Mouse (Mus musculus): ENCODE data around the gene Cgn. TPM values are rescaled to one million over a fixed set of nuclear protein-coding genes. Genes with fewer than 3 reads are reported as not detected.
A peak's percentile ranks its signal among the peaks of the same experiment; 100 is the strongest.

Gene Cgn
- polyA plus RNA-seq, 1 experiment from 2014 or later: 4.3 TPM

- WGBS: 83% methylated on average over 4 of the region's 4 CpGs
- Histone ChIP-seq H3K4me1 (no peaks in the 10 kb centered on the region), H3K36me3 (no peaks in the 10 kb centered on the region)
Measured at GRCm38 (mm10) chr3:94814063-94814462, 27.8 kb upstream of the Cgn start.

GRCm38 (mm10) chr3:94813651-94814050 lies 27.4 kb upstream of the Cgn start:
- Histone ChIP-seq H3K27me3 (replicated peaks) (no peaks in the 10 kb centered on the region), H3K4me3 (no peak overlapping the region), H3K9me3 (no peaks in the 10 kb centered on the region), H3K36me3 (no peaks in the 10 kb centered on the region), H3K4me1 (no peaks in the 10 kb centered on the region), H3K4me2 (replicated peaks) (no peak overlapping the region), H3K27ac (no peak overlapping the region), H3K9ac (no peak overlapping the region)
- 85% methylated on average over 3 of the region's 3 CpGs for WGBS
- ATAC-seq (ENCODE audit: low FRiP score, low read depth): no peak

More at GRCm38 (mm10) chr3:94814063-94814462, 27.8 kb upstream of the Cgn start:
- ATAC-seq (ENCODE audit: low FRiP score, low read depth): no peak
- Histone ChIP-seq H3K27me3 (replicated peaks) (no peaks in the 10 kb centered on the region), H3K4me2 (replicated peaks) (no peak overlapping the region), H3K9ac (no peak overlapping the region), H3K4me3 (no peak overlapping the region), H3K9me3 (no peaks in the 10 kb centered on the region), H3K27ac (no peak overlapping the region)

DNA sequence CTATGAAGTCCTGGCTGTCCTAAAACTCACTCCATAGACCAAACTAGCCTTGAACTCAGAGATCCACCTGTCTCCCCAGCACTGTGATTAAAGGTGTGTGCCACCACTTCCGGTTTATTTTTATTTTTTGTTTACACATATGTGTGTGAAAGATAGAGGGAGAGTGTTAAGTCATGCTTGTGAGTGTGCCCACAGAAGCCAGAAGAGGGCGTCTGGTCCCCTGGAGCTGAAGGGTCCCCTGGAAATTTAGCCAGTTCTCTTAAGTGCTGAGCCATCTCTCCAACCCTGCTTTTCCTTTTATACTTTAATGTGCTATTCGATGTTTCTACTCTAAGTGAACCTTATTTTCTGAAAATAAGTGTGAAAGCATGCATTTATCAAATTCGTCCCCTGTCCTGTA lies 25.3 kb upstream of the Cgn start:
- no peak overlapping the region for H3K9ac ChIP-seq
- no peaks in the 10 kb centered on the region for H3K36me3 ChIP-seq
- no peak overlapping the region for H3K4me3 ChIP-seq
- no peaks in the 10 kb centered on the region for H3K4me1 ChIP-seq
- H3K9me3 ChIP-seq: no peaks in the 10 kb centered on the region
- H3K4me2 ChIP-seq (replicated peaks): no peak overlapping the region
- ATAC-seq (ENCODE audit: low FRiP score, low read depth): no peak
- 17% methylated on average over 4 of the region's 4 CpGs for WGBS
- H3K27me3 ChIP-seq (replicated peaks): no peaks in the 10 kb centered on the region
- no peak overlapping the region for H3K27ac ChIP-seq

DNA sequence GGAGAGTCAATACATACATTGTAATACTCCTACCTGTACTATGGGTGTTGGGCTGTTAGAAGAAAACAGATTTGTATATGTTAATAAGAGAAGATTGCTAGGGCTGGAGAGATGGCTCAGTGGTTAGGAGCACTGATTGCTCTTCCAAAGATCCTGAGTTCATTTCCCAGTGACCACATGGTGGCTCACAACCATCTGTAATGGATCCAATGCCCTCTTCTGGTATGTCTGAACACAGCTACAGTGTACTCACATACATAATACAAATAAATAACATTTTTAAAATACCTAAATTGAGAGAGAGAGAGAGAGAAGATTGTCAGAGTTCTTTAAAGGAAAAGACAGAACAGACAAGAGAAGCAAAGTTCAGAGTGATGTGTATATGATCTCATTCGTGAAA lies 22.0 kb upstream of the Cgn start:
- H3K27me3 ChIP-seq (replicated peaks): no peaks in the 10 kb centered on the region
- H3K9ac ChIP-seq: no peak overlapping the region
- H3K4me3 ChIP-seq: no peak overlapping the region
- 0 out of 2 replicates have a peak, but pooled peaks cover 5% of the 10 kb centered on the region for H3K4me1 ChIP-seq
- WGBS: 85% methylated on average over 1 of the region's 1 CpGs
- no peak for ATAC-seq (ENCODE audit: low FRiP score, low read depth)
- no peaks in the 10 kb centered on the region for H3K9me3 ChIP-seq
- no peak overlapping the region for H3K4me2 ChIP-seq (replicated peaks)
- no peak overlapping the region for H3K27ac ChIP-seq
- H3K36me3 ChIP-seq: no peaks in the 10 kb centered on the region

GRCm38 (mm10) chr3:94804976-94805375 lies 18.7 kb upstream of the Cgn start:
- Histone ChIP-seq H3K9me3 (no peaks in the 10 kb centered on the region), H3K9ac (no peak overlapping the region), H3K4me1 (0 out of 2 replicates have a peak, but pooled peaks cover 5% of the 10 kb centered on the region), H3K4me2 (replicated peaks) (no peak overlapping the region), H3K27ac (no peak overlapping the region), H3K27me3 (replicated peaks) (no peaks in the 10 kb centered on the region), H3K4me3 (no peak overlapping the region), H3K36me3 (no peaks in the 10 kb centered on the region)
- WGBS: 85% methylated on average over 4 of the region's 4 CpGs
- ATAC-seq (ENCODE audit: low FRiP score, low read depth): no peak

GRCm38 (mm10) chr3:94804146-94804545 lies 17.9 kb upstream of the Cgn start:
- 7% methylated on average over 10 of the region's 10 CpGs for whole genome bisulfite sequencing
- H3K4me3 ChIP-seq: no peak overlapping the region
- no peaks in the 10 kb centered on the region for H3K36me3 ChIP-seq
- H3K27ac ChIP-seq: no peak overlapping the region
- H3K9ac ChIP-seq: no peak overlapping the region
- 0 out of 2 replicates have a peak overlapping the region, but pooled peaks have one; percentile 7 for H3K4me2 ChIP-seq (replicated peaks)
- no peaks in the 10 kb centered on the region for H3K9me3 ChIP-seq
- H3K27me3 ChIP-seq (replicated peaks): no peaks in the 10 kb centered on the region
- ATAC-seq (ENCODE audit: low FRiP score, low read depth): no peak
- 0 out of 2 replicates have a peak, but pooled peaks cover 5% of the 10 kb centered on the region for H3K4me1 ChIP-seq

DNA sequence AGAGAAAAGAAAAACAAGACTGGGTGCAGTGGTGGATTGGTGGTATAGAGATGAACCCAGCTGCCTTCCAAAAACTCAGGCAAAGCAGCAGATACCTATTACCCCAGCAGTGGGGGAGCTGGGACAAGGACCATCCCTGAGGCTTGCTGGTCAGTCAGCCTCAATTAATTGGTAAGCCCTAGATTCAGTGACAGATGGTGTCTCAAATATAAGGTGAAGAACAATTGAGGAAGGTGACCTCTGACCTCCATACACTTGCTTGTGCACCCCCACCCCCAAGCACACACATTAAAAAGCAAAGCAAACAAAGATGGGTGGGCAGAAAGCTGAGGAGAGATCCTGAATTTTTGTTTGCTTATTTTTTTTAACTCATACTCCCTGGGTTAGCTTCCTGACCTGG lies 9.9 kb upstream of the Cgn start:
- no peaks in the 10 kb centered on the region for H3K4me1 ChIP-seq
- no peaks in the 10 kb centered on the region for H3K36me3 ChIP-seq
- no peak overlapping the region for H3K27ac ChIP-seq
- no peak overlapping the region for H3K4me3 ChIP-seq
- no peaks in the 10 kb centered on the region for H3K9me3 ChIP-seq
- H3K27me3 ChIP-seq (replicated peaks): no peaks in the 10 kb centered on the region
- no peak overlapping the region for H3K4me2 ChIP-seq (replicated peaks)
- H3K9ac ChIP-seq: no peak overlapping the region
- no peak for ATAC-seq (ENCODE audit: low FRiP score, low read depth)

GRCm38 (mm10) chr3:94795596-94796140 lies 9.4 kb upstream of the Cgn start:
- Histone ChIP-seq H3K4me1 (no peaks in the 10 kb centered on the region), H3K36me3 (no peaks in the 10 kb centered on the region), H3K9ac (no peak overlapping the region), H3K9me3 (no peaks in the 10 kb centered on the region), H3K27me3 (replicated peaks) (no peaks in the 10 kb centered on the region), H3K27ac (no peak overlapping the region), H3K4me3 (no peak overlapping the region), H3K4me2 (replicated peaks) (no peak overlapping the region)
- WGBS: 68% methylated on average over 7 of the region's 7 CpGs
- no peak for ATAC-seq (ENCODE audit: low FRiP score, low read depth)

DNA sequence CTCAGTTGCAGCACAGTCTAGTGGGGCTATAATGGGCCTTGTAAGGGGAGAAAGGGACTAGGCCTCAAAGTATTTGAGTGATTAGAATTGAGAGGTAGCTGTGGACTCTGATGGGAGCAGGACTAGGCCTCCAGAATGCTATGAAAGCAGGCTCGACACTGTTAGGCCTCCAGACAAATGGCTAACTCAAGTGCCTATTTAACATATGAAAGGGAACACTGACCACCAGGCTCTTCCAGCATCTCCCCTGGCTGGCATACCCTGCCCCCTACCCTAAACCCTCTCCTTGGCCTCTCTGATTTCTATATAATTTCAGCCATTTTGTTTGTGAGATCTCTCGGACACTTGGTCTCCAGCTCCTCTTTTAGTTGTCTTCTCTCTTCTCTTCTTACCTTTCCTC lies 8.1 kb upstream of the Cgn start:
- 61% methylated on average over 2 of the region's 2 CpGs for WGBS
- Histone ChIP-seq H3K4me2 (replicated peaks) (no peak overlapping the region), H3K9ac (no peak overlapping the region), H3K27me3 (replicated peaks) (no peaks in the 10 kb centered on the region), H3K4me3 (no peak overlapping the region), H3K27ac (no peak overlapping the region), H3K9me3 (no peaks in the 10 kb centered on the region), H3K4me1 (no peaks in the 10 kb centered on the region), H3K36me3 (no peaks in the 10 kb centered on the region)
- no peak for ATAC-seq (ENCODE audit: low FRiP score, low read depth)

DNA sequence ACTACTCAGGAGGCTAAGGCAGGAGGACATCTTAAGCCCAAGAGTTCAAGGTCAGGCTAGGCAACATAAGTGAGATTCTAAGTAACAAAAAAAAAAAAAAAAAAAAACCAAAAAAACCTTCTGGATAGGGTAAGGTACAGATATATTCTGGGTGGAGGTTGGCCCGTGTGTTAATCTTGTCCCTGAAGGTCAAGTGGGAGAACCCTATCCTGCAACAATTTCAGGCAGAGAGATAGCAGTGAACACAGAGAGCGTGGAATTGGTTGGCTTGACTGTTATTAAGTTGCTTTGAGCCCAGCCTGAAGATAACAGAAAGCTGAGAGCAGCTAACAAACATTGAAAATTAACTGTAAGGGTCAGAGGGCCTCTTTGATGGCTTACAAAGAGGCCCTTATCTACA lies 7.4 kb upstream of the Cgn start:
- no peak overlapping the region for H3K27ac ChIP-seq
- no peak for ATAC-seq (ENCODE audit: low FRiP score, low read depth)

GRCm38 (mm10) chr3:94792258-94792657 lies 6.0 kb upstream of the Cgn start:
- H3K4me2 ChIP-seq (replicated peaks): no peak overlapping the region
- WGBS: 90% methylated on average over 2 of the region's 2 CpGs
- no peaks in the 10 kb centered on the region for H3K9me3 ChIP-seq
- no peaks in the 10 kb centered on the region; the same call in 1 of the 2 replicates for H3K4me1 ChIP-seq
- H3K9ac ChIP-seq: no peak overlapping the region
- no peaks in the 10 kb centered on the region for H3K36me3 ChIP-seq
- no peak overlapping the region for H3K27ac ChIP-seq
- ATAC-seq (ENCODE audit: low FRiP score, low read depth): no peak
- H3K27me3 ChIP-seq (replicated peaks): no peaks in the 10 kb centered on the region
- no peak overlapping the region for H3K4me3 ChIP-seq

More for the DNA sequence above, 7.4 kb upstream of the Cgn start:
- no peak overlapping the region for H3K9ac ChIP-seq
- 90% methylated on average over 2 of the region's 2 CpGs for WGBS
- no peak overlapping the region for H3K4me3 ChIP-seq
- no peaks in the 10 kb centered on the region for H3K36me3 ChIP-seq
- no peak overlapping the region for H3K4me2 ChIP-seq (replicated peaks)
- H3K9me3 ChIP-seq: no peaks in the 10 kb centered on the region
- H3K27me3 ChIP-seq (replicated peaks): no peaks in the 10 kb centered on the region
- no peaks in the 10 kb centered on the region for H3K4me1 ChIP-seq

DNA sequence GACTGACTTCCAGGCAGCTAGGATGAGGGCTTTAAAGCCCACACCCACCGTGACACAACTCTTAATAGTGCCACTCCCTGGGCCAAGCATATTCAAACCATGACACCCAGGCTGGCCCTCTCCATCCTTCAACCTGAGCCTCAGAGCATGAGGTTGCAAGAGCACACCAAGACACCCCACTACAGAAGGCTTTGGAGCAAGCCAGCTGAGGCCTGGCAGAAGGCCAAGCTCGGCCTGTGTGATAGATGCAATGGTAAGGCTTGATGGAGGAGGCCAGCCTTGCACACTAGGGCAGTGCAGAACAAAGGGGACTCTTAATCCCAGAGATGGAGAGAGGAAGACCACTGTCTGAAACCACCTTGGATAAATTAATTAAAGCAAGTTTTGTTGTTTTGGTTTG lies 3.2 kb upstream of the Cgn start:
- WGBS: 84% methylated on average over 2 of the region's 2 CpGs
- no peak for ATAC-seq (ENCODE audit: low FRiP score, low read depth)
- no peak overlapping the region for H3K27ac ChIP-seq
- H3K4me3 ChIP-seq: no peak overlapping the region
- no peak overlapping the region for H3K4me2 ChIP-seq (replicated peaks)
- H3K4me1 ChIP-seq: peaks cover 5% of the 10 kb centered on the region
- H3K9me3 ChIP-seq: no peaks in the 10 kb centered on the region
- no peak overlapping the region for H3K9ac ChIP-seq
- no peaks in the 10 kb centered on the region for H3K36me3 ChIP-seq
- no peaks in the 10 kb centered on the region for H3K27me3 ChIP-seq (replicated peaks)

DNA sequence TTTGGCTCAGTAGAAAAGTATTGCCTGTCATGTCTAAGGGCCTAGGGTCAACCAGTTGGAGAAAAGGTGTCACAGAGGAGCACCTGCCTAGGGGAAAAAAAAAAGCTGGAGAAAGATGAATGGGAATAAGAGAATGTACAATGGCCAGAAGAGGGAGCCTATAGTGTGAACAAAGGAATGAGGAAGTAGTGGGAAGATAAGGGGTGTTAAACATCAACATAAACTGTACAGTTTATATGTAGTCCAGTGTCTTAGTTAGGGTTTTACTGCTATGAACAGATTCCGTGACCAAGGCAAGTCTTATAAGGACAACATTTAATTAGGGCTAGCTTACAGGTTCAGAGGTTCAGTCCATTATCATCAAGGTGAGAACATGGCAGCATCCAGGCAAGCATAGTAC lies 2.8 kb upstream of the Cgn start:
- peaks cover 5% of the 10 kb centered on the region for H3K4me1 ChIP-seq
- H3K27me3 ChIP-seq (replicated peaks): no peaks in the 10 kb centered on the region
- H3K9ac ChIP-seq: no peak overlapping the region
- WGBS: 84% methylated on average over 1 of the region's 1 CpGs
- H3K4me3 ChIP-seq: no peak overlapping the region
- H3K9me3 ChIP-seq: no peaks in the 10 kb centered on the region
- H3K27ac ChIP-seq: no peak overlapping the region
- no peak for ATAC-seq (ENCODE audit: low FRiP score, low read depth)
- H3K36me3 ChIP-seq: no peaks in the 10 kb centered on the region
- H3K4me2 ChIP-seq (replicated peaks): no peak overlapping the region

Measured in neural tube, embryonic 12.5 days (tissue).